Mouse (Mus musculus) neural tube, embryonic 10.5 days (tissue): ENCODE results near the gene Tapbpl.
"Not testable (repeated sequence)": the region's sequence is repeated elsewhere in the genome, so short reads cannot be mapped to it uniquely, and the experiment has no call there.

ENCODE experiments used
- DNase-seq: peaks from one replicate; pipeline ENCODE4 v3.0.0-alpha.2; 2017; ENCODE audit warnings: low spot score; ENCODE audit errors: extremely low spot score

Gene Tapbpl

GRCm38 (mm10) chr6:125231117-125232044 is at the start of gene Tapbpl:
Tapbpl (minus strand) TSS chr6:125231860.
- DNase-seq, result peak; percentile 38

- DNase-seq, result no peak
These were observed 48.1 kb upstream of the Tapbpl start for GRCm38 (mm10) chr6:125279729-125280128.

- peak; percentile 21 for DNase-seq
These were observed 43.3 kb upstream of the Tapbpl start for GRCm38 (mm10) chr6:125274841-125275563.

GRCm38 (mm10) chr6:125272228-125272785 is 40.6 kb upstream of the Tapbpl start:
- no peak for DNase-seq

- peak; percentile 83 for DNase-seq
These were observed 40.0 kb upstream of the Tapbpl start for GRCm38 (mm10) chr6:125271455-125272227.

- DNase-seq, result no peak
These were observed 37.1 kb upstream of the Tapbpl start for GRCm38 (mm10) chr6:125268799-125269198.

GRCm38 (mm10) chr6:125267469-125267868 is 35.8 kb upstream of the Tapbpl start:
- no peak for DNase-seq

GRCm38 (mm10) chr6:125266600-125266999 is 34.9 kb upstream of the Tapbpl start:
- DNase-seq, result not testable (repeated sequence)

GRCm38 (mm10) chr6:125266091-125266490 is 34.4 kb upstream of the Tapbpl start:
- DNase-seq, result no peak

GRCm38 (mm10) chr6:125265239-125265638 is 33.6 kb upstream of the Tapbpl start:
- DNase-seq, result no peak

- no peak for DNase-seq
These were observed 32.6 kb upstream of the Tapbpl start for GRCm38 (mm10) chr6:125264219-125264618.

- DNase-seq, result no peak
These were observed 28.4 kb upstream of the Tapbpl start for GRCm38 (mm10) chr6:125260006-125260555.

GRCm38 (mm10) chr6:125256222-125256966 is 24.7 kb upstream of the Tapbpl start:
- DNase-seq, result no peak

- no peak for DNase-seq
These were observed 23.9 kb upstream of the Tapbpl start for GRCm38 (mm10) chr6:125255516-125256044.

- no peak for DNase-seq
These were observed 22.4 kb upstream of the Tapbpl start for GRCm38 (mm10) chr6:125253863-125254715.

GRCm38 (mm10) chr6:125252711-125253110 is 21.1 kb upstream of the Tapbpl start:
- DNase-seq, result no peak

- no peak for DNase-seq
These were observed 20.6 kb upstream of the Tapbpl start for GRCm38 (mm10) chr6:125252285-125252684.

- no peak for DNase-seq
These were observed 12.9 kb upstream of the Tapbpl start for GRCm38 (mm10) chr6:125244551-125244950.

- no peak for DNase-seq
These were observed 9.9 kb upstream of the Tapbpl start for GRCm38 (mm10) chr6:125241566-125241965.
